Mouse (Mus musculus) liver, embryonic 14.5 days (tissue): Measurements from ENCODE around the gene Hk1.

ENCODE experiments used
- CTCF ChIP-seq: IDR thresholded peaks from 2 replicates; pipeline ENCODE4 v1.5.1; 2016; ENCODE audit warnings: antibody characterized with exemption, low read depth, control low read depth
- EP300 ChIP-seq: IDR thresholded peaks from 2 replicates; pipeline ENCODE4 v1.6.1; 2016; ENCODE audit warnings: antibody characterized with exemption, low read depth

GRCm38 (mm10) chr10:62356105-62356730 lies 23.5 kb downstream of the Hk1 start:
- no peak for TF ChIP-seq CTCF
- TF ChIP-seq EP300, result no peak
